Mouse (Mus musculus) T-cell, adult 2 months (primary cell): ENCODE results near the gene Meis1.

Experiments
- DNase-seq: peaks from one replicate; pipeline ENCODE4 v3.0.0; 2022; ENCODE audit warnings: low spot score

The Meis1 gene

DNA sequence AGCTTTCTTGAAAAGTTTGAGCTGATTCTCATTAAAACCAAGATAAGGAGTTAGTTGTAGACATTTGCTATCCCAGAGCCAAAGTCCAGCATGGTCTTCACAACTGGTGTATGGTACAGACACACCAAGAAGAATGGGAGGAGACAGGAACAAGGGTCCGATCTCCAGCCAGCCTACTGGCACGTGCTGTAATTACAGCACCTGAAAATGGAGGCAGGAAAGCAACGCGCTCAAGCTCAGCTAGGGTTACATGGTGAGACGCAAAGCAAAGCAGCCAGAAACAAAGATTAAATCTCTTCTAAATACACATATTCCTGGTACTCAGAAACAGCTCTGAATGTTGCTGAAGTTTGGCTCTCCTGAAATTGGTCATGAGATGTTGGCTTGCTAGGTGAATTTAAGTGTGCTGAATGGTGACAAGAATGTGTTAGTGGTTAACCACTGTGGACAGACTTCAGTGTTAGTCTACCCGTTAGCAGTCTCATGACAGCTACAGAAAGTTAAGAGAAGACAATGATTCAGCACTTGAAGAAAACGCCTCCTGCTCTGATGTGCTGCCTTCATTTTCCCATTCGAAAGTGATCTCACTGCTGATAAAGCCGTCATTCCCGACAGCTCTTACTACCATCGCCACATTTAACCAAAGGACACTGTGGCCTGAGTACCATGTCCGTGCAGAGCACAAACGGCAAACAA is 70.0 kb downstream of the Meis1 start:
- DNase-seq: no peak

- DNase-seq: no peak
Observed at GRCm38 (mm10) chr11:18947434-18947833, 71.4 kb downstream of the Meis1 start.

GRCm38 (mm10) chr11:18945778-18946177 is 73.0 kb downstream of the Meis1 start:
- DNase-seq: no peak

DNA sequence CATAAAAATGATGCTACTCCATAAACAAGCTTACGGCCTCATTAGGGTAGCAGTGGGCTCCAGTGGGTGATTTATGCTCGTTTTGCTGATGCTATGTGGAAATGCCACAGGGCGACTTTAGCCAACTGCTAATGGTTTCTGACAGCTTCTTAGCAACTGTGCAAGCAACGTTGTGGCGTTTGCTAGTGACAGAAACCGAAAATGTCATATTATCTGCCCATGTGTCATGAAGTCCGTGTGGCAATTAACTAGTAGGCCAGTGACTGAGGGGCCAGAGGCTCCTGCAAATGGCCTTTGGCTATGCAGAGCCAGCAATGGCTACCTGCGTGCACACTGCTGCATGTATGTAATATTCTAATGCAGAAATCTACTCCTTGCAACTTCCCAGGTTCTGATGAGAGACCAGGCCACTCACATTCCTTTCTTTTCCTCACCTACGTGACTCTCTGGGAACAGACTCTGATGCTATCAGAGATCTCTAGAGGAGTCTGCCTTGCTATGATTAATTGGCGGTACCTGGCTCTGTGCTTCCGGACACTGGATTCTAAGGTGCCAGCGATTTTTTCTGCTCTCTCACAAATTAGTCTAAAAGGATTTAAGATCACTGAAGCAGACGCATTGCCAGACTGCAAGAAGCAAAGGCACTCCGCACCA is 73.7 kb downstream of the Meis1 start:
- DNase-seq: no peak

- DNase-seq: no peak
Observed at GRCm38 (mm10) chr11:18944209-18944608, 74.6 kb downstream of the Meis1 start.

DNA sequence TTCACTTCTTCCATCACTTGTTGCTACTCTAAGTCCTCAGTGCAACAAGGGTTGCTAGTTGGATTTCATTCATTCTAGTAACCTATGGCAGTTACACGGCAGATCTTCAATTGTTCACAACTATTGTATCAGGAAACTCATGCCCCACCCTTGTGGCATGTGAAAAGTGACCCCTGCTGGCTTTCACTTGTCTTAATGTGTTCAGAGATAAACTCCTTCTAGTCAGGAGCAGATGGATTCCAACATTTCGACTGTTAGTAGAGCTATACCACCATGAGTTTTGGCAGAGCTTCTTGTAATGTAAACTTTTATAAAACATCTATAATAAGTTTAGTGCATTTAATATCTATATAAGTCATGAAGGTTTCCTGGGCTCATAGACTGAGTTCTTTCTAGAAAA is 75.8 kb downstream of the Meis1 start:
- DNase-seq: no peak

GRCm38 (mm10) chr11:18940916-18941315 is 77.9 kb downstream of the Meis1 start:
- DNase-seq: no peak

DNA sequence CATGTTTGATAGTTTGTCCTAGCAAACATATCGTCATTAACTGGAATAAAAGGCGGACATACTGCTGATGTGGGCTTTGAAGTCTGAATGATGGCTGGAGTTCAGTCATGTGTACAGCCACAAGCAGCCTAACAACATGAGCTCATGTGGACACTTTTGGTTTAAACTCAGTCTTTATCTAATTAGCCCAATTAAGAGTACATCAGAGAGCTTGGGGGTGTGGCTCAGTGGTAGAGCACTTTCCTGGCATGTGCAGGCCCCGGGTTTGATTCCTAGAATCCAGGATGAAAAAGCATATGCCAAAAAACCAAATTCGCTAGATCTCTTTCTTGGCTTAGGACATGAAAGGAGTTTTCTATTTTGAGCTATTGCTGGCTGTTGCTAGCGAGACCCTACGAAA is 83.9 kb downstream of the Meis1 start:
- DNase-seq: no peak

GRCm38 (mm10) chr11:18931001-18931874 is 87.5 kb downstream of the Meis1 start:
- no peak for DNase-seq

- DNase-seq: no peak
Observed at GRCm38 (mm10) chr11:18929779-18930728, 88.7 kb downstream of the Meis1 start.

DNA sequence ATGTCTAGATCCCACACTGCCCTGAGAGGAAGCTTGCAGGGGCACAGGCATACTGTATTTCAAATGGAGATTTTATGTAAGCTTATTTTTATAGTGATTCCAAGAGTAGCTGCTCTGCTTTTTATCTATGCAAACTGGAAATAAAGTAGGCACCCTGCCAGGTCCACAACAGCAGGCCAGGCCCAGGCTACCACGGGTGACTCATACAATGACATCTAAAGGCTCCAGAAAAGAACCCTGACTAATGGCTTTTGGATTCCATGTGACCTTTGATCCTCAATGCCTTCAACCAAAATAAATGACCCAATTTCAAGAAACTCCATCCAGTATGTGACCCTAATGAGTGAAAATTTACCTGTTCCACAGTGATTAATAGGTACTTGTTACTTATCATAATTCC is 91.4 kb downstream of the Meis1 start:
- no peak for DNase-seq

DNA sequence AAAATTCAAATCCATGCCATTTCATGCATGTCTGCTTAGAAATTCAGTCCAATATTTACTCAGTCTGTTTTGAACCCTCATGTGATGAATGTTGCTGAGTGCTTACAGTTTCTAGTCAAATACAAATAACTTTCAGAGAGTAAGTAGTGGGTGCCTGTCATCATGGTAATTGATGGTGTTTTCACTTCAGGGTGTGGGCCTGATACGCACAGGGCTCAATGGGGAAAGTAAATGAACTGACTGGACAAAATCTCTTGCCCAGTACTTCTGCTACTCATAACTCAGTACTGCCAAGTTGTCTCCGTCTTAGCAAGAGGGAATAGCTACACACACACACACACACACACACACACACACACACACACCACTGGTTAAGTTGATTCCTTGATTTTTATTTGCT is 92.0 kb downstream of the Meis1 start:
- no peak for DNase-seq

GRCm38 (mm10) chr11:18924583-18925334 is 94.0 kb downstream of the Meis1 start:
- no peak for DNase-seq

GRCm38 (mm10) chr11:18923274-18923673 is 95.5 kb downstream of the Meis1 start:
- DNase-seq: no peak

DNA sequence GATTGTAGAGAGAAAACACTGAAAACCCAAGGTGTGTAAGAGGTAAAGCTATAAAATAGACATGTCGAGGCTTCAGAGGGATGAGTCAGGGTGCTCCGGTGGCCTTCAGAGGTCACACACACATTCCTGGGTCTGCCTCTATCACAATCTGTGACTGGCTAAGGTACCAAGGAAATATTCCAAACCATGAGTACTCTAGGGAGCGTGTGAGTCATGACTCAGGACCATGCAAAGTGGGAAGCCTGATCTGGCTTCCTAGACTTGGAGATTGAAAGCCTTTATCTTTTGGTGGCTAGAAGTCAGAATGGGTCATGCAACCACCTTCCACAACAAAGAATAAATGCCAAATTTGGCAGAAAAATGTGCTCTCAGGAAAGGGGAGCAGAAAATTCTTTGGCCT is 98.1 kb downstream of the Meis1 start:
- DNase-seq: no peak

- DNase-seq: no peak
Observed at GRCm38 (mm10) chr11:18919162-18919762, 99.5 kb downstream of the Meis1 start.

- no peak for DNase-seq
Observed at GRCm38 (mm10) chr11:18917887-18918286, 100.9 kb downstream of the Meis1 start.

- no peak for DNase-seq
Observed at GRCm38 (mm10) chr11:18913251-18913650, 105.5 kb downstream of the Meis1 start.

DNA sequence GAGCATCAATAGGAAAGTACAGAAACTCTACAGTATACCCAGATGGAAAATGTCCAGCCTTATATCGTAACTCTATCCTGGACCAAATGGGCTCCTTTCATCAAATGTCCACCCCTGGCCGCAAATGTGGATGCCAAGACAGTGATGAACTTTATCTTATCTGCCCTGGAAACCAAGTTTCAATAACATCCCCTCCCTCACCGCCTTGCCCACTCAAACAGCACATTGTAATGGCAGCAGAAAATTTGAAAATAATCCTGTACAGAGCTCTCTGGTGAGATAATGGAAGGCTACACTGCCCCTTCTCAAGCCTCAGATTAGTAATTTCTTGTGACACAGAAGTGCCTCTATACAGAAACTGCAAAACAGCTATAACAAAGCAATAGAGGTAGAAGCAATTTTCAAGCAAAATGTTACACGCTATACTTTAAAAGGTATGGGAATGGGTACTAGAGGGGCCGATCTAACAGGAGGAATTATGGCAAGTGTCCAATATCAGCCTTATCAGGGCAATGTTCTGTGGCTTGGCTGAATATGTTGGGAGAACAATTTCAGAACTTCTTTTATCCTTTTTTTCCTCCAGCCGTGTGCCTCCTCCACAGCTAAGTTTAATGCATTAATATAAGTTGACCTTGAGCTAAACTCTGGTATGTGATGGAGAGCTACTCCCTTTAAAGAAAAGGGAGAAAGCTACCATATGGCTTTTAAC is 106.3 kb downstream of the Meis1 start:
- DNase-seq: no peak

- no peak for DNase-seq
Observed at GRCm38 (mm10) chr11:18906866-18907265, 111.9 kb downstream of the Meis1 start.
